Mouse (Mus musculus) NIH3T3 (cell line): ENCODE measurements around the gene Crip1.

Experiments used
- DNase-seq: peaks from one replicate; pipeline ENCODE4 v3.0.0-alpha.2; 2012; ENCODE audit warnings: low read depth

Crip1 gene

DNA sequence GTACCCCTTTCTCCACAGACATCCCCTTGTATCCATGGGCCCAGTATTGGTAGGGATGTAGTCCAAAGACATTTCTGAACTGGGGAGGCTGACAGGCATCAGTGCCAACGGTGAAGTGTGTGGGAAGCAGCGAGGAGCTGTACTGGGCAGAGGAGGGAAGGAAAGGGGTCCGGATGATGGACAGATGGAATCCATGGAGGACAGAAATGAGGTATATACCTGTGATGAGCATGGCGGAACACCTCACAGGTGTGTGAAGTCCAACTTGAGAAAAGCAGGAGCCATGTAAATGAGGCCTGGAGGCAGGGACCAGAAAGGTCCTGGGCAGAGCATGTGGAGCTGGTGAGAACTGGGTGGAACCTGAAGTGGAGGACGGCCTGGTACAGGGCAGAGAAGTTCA lies 525 bp upstream of the Crip1 start:
- DNase-seq = no peak

DNA sequence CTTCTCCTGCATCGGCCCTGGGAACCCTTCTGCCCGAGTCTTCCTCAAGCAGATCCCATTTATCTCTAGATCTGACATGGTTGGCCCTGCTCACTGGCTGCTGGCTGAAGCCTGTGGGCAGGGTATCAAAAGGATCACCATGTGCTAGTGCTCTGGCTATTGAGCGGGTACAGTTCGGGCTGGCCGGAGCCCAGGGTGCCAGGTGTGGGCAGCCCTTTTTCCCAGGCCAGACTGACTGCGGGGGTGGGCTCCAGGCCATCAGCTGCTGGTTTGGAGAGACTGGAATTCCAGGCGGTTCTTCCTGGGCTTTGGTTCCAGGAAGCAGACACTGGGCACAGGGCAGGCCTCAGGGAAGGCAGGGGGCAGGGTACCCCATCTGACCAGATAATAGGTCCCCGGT lies 1.4 kb downstream of the Crip1 start:
- DNase-seq = no peak

DNA sequence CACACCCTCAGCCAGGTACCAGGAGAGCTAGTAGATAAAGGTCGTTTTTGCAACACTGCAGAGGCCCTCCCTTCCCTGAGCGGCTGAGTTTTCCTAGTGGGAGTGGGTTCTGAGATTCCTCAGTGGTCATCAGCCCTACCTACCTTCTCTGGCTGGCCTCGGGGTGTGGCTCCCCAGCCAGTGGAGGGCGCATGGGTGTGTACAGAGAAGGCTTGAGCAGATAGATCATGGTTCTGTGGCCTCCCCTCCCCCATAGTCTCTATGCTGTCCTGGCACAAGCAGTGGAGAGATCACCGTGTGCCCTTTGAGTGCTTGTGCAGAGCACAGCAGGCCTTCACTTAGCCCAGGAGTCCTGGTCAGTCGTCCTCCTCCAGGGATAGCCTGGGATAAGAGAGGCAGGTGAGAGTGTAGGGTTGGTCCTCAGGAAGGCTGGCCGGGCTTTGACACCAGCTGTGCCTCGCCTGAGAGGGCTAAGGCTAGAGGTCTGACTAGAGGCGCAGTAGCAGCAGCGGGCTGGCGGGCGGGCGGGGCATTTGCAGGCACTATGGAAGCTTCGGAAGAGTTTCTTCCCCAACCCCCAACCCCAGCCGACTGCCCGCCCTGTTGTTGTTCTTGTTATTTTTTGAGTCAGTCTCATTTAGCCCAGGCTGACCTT lies 2.4 kb downstream of the Crip1 start:
- peak; percentile 71 for DNase-seq

DNA sequence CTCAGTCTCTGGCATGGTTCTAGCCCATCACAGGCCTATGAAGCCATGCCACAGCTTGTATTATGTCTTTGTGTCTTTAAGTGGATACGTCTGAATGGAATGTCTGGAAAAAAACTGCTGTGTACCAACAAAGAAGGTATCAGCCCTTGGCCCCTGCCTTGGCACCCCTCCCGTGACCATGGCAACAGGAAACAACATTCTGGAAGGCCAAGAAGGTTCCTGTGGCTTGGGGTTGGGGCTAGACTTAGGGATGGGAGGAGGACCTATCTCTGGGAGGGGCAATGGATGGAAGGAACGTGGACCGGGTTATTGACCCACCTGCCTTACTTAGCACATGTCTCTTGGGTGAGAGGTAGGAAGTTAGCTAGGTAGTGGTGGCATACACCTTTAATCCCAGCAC lies 3.2 kb downstream of the Crip1 start:
- peak; percentile 56 for DNase-seq

DNA sequence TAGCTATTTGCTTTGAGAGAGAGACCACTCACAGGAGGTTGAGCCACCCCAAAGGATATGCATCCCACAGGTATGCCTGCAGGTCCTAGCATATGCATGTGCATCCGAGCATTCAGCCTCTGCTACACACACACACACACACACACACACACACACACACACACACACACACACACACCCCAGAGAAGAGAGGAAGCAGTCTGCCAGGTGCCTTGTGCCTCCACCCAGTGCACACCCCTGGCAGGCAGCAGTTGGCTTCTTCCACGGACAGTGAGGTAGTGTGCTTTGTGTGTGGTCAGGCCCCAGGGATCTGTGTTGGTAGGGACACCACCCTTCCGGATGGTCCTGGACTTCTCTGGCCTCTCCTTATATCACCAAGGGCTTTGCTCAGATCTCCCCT lies 3.8 kb downstream of the Crip1 start:
- no peak for DNase-seq

DNA sequence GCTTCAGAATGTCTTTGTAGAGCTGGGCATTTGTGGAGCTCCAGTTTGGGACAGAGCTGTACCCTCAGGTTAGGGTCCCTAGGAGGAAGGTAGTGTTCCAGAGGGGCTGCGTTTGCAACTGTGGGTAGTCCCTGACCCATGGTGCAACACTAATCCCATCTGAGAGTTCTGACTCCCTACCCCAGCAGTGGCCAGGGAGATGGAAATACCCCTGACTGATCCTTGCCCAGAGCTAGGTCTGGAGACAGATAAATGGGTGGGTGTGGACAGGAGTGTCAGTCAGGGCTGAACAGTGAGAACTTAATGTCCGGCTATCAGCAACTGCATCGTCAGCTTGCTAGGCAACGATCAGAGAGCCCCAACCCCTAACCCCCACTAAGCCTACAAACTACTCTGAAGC lies 4.5 kb downstream of the Crip1 start:
- no peak for DNase-seq

DNA sequence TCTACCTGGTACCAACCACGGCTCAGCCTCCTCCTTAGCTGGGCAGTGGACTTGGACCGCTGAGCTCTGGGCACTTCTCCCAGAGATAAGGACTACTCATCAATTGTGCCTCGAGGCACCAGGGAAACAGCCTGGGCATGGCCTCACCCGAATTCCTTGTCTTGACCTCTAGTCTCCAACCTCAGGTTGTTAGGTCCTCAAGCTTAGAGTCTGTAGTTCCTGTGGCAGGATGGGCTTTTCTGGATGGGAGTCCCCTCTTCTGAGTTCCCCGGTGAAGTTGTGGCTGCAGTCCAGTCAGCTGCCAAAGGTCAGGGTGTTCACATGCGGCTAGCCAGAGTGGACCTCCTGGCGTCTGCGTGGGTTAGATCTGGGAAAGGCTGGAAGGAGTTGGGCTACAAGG lies 4.9 kb downstream of the Crip1 start:
- DNase-seq = no peak

DNA sequence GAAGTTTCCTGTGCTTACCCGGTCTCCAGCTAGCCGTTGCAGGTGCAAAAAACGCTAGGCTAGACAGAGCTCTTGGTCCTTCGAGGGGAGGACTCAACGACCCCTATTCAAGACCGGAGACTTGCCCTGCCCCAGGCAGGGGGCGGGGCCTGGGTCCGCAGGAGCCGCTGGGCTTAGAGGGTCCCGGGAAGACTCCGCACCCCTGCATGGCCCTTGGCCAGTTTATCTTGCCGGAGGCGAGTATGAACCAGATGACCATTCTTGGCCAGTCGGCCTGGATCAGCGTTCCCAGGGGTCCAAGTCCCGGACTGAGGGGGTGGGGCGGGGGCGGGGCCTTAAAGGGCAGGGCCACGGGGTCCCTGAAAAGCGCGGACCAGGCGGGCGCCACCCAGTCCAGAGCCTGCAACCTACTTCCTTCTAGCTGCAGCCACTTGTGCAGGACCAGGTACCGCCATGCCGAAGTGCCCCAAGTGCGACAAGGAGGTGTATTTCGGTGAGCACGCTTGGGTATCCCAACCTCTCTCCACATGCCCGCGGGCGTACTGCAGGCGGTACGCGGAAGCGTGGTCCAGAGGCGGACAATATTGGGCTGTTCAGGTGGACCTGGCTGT lies 5.7 kb downstream of the Crip1 start:
- no peak for DNase-seq

DNA sequence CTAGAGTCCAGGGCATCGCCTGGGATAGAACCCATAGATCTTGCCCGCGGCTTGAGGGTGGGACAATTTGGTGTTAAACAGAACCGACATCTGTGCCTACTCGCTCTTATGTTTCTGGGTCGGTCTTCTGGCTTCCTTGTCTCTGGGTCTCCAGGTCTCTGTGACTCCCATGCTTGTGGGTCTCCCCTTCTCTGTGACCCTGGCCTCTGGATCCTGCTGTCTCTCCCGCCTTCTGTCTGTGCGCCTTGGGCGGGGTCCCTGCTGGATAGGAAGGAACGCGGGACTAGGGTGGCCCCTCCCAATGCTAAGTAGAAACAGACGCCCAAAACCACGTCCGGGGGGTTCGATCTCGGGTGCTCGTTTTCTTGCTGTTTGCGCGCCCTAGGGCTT lies 6.2 kb downstream of the Crip1 start:
- no peak for DNase-seq

DNA sequence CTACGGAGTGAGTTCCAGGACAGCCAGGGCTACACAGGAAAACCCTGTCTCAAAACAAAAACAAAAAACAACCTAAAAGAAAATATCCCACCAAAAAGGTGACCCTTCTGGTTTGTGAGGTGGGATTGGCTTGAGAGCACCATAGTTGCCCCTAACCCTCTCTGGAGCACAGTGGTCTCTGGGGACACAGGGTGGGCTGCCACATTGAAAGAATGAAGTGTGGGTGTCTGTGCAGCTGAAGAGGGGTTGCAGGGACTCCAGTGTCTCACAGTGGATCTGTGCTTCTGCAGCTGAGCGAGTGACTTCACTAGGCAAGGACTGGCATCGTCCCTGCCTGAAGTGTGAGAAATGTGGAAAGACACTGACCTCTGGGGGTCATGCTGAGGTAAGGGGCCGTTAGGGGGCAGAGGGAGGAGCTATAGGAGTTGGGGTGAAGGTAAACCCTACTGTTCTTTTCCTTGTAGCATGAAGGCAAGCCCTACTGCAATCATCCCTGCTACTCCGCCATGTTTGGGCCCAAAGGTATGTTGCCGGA lies 6.9 kb downstream of the Crip1 start:
- DNase-seq = no peak

DNA sequence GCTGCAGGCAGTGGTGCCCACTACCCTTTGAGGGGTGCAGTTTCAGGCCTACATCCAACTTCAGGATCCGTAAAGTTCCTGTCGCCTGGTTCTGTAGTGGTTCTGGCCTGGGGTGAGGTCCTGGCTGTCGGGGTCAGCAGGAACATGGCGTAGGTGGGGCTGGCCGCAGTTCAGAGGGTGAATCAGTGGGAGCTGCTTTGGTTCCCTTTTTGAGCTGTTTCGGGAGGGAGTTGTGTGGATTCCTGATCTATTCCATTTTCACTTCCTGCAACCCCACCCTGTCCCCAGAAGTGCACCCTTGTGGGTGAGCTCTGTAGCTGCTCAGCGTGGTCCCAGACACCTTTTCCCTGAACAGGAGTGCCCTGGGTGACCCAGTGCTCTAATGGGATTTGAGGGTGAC lies 7.9 kb downstream of the Crip1 start:
- no peak for DNase-seq

DNA sequence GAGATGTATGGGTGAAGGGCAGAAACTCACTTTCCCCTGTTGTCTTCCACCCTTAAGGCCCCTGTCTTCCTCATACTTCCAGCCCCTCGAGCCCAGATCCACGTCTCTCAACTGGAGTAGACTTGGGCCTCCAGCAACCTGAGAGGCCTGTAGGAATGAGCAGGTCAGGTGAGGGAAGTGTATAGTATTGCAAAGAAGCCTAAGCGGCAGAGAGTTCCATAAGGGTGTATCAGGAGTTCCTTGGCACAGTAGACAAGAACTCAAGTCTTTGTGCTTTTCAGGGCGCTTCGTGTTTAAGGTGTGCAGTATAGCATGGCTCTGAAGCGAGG lies 8.6 kb downstream of the Crip1 start:
- DNase-seq = no peak

DNA sequence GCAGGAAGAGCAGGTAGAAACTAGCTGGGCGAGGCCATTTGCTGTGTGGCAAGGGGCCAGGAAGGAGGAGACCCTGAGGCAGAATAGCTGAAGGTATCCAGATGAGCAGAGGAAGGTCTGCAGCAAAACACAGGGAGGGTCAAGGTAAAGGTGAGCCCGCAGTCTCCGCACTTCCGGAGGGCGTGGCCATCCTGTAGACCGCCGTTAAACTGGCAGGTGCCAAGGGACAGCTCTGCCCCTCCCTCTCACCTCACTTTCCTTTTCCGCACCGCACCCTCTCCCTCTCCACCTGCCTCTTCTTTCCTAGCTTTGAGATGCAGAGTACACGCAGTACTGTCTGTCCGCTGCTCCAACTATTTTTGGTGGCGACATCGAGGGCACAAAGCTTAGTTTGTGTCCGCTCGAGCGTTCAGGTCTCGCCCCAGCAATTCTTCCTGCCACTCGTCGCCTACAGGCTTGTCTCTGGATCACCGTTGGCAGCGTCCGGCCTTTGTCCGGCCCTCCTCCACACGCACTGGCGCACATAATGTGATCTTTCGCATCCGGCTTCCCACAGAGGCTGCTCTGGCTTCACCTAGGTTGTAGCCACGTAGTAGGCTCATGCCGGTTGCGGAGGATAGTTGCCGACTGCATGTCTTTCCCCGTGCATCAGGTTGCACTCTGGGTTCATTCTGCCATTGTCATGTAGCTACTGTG lies 9.1 kb downstream of the Crip1 start:
- peak; percentile 46 for DNase-seq

DNA sequence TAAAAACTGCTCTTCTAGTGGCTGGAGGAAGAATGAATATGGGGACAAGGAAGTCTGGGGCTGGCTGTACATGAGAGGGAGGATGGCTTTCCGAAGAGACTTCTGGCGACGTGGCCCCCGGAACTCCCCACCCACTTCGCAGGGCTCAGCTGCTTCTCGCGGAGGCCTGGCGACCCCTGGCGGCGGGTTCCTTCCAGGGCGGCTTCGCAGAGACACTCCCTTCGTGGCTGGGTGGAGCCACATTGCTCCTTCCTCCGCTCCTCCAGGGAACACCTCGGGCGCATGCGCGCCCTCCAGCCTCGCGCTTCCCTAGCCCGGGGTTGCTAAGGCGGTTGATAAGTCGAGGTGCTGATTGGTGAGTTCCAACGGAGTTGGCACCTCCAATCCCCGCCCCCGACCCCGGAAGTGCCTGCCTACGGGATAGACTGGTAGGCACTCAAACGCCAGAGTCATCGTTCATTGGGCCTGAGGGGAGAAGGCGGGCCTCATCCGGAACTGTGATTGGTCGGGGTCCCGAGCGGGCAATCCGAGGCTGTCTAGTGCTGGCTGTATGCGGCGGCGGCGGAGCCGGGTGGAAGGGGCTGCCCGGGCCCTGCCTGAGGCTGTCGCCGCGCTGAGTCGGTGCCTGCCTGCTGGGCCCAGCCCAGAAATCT lies 9.9 kb downstream of the Crip1 start, which contains the start of gene Tedc1:
Gene Tedc1, plus strand, starts transcription at position 535 of the 653 bp plus-strand sequence.
- DNase-seq = peak; percentile 99

DNA sequence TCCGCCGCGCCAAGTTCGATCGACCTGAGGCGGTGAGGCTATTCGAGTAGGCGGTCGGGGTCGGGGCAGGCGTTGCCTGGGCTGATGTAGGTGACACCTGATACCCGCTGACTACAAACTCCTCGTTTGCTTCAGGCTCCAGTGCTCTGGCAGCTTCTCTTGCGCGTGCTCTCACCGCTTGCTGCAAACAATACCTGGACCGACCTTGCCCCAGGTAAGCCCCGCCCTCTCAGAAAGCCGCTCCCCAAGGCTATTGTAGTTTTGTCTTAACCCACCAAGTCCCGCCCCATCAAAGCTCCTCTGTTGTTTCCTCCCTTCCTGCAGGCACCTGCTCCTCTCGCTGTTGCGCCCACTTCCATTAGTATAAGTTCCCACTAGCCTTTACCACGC lies 10.4 kb downstream of the Crip1 start:
- DNase-seq = no peak

DNA sequence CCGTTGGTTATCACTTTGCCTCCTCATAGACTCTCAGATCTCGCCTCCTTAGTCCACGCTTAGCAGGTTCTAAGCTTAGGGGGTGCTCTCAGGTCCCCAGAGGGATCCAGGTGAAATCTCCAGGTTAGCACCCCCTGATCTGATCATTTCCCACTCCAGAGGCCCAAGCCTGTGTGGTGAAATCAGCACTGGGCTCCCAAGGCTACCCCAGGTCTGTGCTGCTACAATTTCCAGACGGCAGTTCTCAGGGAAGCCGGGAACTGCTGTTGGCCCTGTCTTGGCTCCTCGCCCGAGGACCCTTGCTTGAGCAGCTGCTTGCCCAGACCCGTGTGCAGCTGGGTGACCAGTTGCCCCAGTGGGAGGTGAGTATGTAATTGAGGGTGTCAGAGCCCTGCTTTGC lies 10.9 kb downstream of the Crip1 start:
- DNase-seq = no peak

DNA sequence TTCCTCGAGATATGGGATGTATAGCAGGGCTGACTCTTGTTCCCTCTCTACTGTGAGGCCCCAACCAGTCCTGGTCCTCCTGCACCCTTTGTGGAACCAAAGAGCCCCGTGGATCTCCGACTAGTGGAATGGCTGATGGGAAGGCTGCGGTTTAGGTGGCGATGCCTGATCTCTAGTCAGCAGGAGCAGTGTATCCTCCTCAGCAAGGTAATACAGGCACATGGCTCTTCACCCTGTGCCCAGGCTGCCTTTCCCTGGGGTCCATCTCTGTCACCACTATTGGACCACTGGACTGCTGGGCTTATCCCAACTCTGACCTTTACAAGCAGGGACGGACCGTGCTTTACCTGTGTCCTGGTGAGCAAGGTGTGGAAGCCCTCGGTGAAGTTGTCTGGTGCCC lies 11.4 kb downstream of the Crip1 start:
- no peak for DNase-seq

DNA sequence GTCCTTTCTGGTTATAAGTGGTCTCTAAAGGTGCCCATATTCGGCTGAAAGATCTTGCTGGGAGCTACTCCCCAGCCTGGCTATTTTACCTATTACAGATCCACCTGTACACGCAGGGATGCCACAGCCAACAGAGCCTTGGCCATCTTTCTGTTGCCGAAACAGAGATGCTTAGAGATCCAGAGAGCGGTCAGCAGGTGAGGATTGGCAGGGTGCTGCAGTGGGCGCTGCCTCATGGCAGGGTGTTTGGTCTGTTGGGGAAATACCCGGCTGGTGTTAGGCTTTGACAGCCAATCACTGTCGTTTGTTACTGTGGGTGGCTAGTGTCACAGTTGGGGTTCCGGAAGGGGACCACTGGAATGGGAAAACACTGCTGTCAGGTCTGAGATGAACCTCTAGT lies 11.9 kb downstream of the Crip1 start:
- no peak for DNase-seq

DNA sequence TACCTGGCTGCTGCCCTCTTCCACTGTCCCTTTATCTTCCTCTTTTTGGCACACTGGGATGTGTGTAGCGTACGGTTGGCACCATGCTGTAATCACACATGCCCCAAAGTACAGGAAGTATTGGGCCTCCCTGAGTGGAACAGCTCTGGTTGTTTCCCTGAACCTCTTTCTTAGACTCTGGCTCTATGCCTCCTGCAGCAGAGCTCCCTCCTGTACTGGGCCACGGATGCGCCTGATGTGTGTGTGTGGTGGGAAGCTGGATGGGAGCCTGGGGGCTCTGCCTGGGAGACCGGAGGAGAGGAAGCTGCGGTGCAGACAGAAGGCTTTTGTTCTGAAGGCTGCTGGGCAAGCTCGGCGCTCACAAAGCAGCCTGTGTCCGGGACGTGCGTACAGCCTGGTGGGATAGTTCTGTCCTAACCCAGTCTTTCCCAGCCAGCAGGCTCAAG lies 17.5 kb downstream of the Crip1 start:
- no peak for DNase-seq

DNA sequence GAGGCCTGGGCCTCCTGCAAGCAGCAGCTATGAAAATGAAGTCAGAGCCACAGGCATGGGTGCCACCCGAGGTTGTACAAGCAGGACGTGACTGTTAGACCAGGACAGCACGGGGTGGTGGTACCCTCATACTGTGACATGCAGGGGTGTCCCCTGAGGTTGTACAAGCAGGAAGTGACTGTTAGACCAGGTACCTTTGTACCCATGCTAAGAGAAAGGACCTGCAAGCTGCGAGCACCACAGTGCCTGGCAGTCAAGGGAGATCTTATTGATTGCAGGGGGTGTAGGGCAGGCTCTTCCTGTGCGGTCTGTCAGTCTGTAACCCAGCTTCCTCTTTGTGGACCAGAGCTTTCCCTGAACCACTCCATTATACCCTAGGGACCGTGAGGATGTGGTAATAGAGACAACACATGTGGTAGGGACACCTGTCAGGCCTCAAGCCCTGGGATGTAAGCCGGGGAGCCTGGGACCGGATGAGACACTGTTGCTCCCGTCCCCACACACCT lies 22.0 kb downstream of the Crip1 start:
- DNase-seq = no peak

DNA sequence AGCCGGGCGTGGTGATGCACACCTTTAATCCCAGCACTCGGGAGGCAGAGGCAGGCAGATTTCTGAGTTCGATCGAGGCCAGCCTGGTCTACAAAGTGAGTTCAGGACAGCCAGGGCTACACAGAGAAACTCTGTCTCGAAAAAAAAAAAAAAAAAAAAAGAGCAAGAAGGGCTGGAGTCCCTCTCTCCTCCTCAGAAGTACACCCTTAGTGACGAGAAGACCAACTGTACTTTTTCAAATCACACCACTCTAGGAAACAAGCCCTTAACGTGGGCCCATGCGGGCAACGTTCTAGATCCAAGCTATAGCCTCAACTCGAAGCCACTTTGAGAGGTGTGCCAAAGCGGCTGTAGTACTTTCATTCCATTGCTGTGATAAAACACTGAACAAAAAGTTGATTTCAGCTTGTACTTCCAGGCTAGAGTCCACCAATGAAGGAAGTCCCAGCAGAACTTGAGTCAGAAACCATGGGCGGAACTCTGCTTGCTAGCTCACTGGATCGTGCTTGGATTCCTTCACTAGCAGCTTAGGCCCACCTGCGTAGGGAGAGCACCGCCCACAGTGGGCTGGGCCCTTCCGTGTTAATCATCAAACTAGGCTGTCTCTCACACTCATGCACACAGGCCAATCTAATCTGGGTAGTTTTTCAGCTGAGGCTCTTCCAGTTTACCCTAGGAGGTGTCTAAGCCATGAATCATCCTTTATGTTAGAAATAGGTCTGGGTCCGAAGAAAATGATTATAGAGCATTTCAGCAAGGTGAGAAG lies 31.0 kb downstream of the Crip1 start:
- peak; percentile 45 for DNase-seq

DNA sequence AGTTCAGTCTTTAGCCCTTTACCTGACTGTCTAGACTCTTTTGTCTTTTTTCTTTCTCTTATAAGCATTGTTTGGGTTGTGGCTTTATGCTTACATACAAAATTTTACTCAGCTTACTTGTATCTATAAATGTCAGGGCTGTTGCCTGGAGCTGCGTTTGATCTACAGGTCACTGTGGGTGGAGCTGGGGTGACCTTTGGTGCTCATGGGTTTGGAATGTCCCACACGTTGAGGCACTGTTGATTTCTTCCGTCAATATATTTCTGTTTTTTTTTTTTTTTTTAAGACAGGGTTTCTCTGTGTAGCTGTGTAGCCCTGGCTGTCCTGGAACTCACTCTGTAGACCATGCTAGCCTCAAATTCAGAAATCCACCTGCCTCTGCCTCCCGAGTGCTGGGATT lies 34.9 kb downstream of the Crip1 start:
- DNase-seq = no peak
